Mouse (Mus musculus): Measurements from ENCODE around the gene Srxn1. TPM values are rescaled to one million over a fixed set of nuclear protein-coding genes. Genes with fewer than 3 reads are reported as not detected.

The Srxn1 gene
- polyA plus RNA-seq, 1 experiment from 2014 or later: 11.0 TPM

DNA sequence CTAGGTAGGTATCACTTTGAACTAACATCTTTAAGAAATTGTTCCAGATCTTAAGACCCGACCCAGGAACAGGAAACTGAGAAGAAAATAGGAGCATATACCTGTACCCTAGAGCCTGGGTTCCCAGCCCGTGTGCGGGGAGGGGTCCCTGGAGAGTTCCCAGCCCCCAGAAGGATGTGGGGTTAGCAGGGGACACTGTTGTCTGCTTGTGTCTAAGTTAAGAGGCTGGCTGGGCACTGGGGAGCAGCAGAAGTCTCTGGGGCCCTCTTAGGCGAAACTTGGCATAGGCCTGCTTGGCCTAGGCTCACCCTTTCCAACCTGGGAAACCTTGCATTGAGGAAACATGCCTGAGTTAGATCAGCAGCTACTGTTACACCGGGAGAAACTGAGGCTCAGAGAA, 39.2 kb downstream of the Srxn1 start:
- H3K4me3 ChIP-seq (replicated peaks): no peak overlapping the region; the same call in 1 of the 2 replicates
- H3K9ac ChIP-seq: no peak overlapping the region
- H3K27ac ChIP-seq (replicated peaks): no peak overlapping the region
- peak overlapping the region; percentile 93; the same call in 1 of the 2 replicates for H3K4me2 ChIP-seq (replicated peaks)
- no peaks in the 10 kb centered on the region for H3K36me3 ChIP-seq
- WGBS: 64% methylated on average over 5 of the region's 5 CpGs
- H3K9me3 ChIP-seq (replicated peaks): no peaks in the 10 kb centered on the region
- no peak for ATAC-seq (ENCODE audit: insufficient number of reproducible peaks, low FRiP score, low TSS enrichment, low read depth)
- H3K4me1 ChIP-seq: peaks cover 28% of the 10 kb centered on the region
- peaks cover 66% of the 10 kb centered on the region for H3K27me3 ChIP-seq

DNA sequence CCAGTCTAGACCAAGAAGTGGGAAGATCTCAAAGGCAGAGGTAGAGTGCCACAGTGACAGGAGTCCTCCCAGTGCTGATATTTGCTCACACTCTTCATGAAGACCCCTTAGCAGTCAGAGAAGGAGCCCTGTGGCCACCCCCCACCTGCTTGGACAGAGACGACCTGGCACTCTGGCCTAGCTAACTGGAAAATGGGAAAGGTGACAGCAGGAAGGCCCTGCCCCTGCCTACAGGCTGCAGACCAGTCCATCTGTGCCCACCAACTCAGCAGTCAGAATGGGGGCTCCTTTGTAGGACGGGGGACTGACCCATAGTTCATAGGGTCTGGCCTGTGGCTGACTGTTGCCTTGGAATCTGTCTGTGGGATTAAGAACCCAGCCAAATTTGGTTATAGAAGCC, 40.4 kb downstream of the Srxn1 start:
- 69% methylated on average over 2 of the region's 2 CpGs for WGBS

DNA sequence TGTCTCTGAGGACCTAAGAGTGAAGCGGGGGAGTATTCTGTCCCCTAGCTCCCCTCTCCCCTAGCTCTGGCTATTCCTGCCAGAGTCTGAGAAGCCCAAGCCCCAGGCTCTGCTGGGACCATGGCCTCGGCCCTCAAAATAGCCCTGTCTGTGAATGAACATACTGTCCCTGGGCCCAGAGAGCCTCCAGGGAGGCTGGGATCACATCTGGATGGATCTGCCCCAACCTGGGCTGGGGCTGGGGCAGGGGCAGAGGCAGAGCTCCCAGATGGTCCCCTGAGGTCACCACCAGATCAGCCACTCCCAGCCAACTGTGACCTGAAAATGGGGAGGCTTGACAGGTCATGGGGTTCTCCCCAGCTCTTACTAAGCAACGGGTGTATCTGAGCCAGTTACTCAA, 41.8 kb downstream of the Srxn1 start:
- Histone ChIP-seq H3K4me3 (replicated peaks) (no peak overlapping the region), H3K36me3 (no peaks in the 10 kb centered on the region), H3K9me3 (replicated peaks) (no peaks in the 10 kb centered on the region), H3K9ac (no peak overlapping the region), H3K4me2 (replicated peaks) (no peak overlapping the region), H3K27ac (replicated peaks) (no peak overlapping the region), H3K4me1 (peaks cover 22% of the 10 kb centered on the region), H3K27me3 (peaks cover 48% of the 10 kb centered on the region)
- WGBS: 51% methylated on average over 3 of the region's 3 CpGs
- no peak; the same call in 1 of the 2 replicates for ATAC-seq (ENCODE audit: insufficient number of reproducible peaks, low FRiP score, low TSS enrichment, low read depth)

More for the DNA sequence above, 40.4 kb downstream of the Srxn1 start:
- H3K4me1 ChIP-seq: peaks cover 28% of the 10 kb centered on the region
- no peaks in the 10 kb centered on the region for H3K36me3 ChIP-seq
- H3K4me3 ChIP-seq (replicated peaks): no peak overlapping the region
- no peaks in the 10 kb centered on the region for H3K9me3 ChIP-seq (replicated peaks)
- peaks cover 60% of the 10 kb centered on the region for H3K27me3 ChIP-seq
- no peak for ATAC-seq (ENCODE audit: insufficient number of reproducible peaks, low FRiP score, low TSS enrichment, low read depth)
- H3K4me2 ChIP-seq (replicated peaks): no peak overlapping the region
- no peak overlapping the region for H3K27ac ChIP-seq (replicated peaks)
- H3K9ac ChIP-seq: no peak overlapping the region

DNA sequence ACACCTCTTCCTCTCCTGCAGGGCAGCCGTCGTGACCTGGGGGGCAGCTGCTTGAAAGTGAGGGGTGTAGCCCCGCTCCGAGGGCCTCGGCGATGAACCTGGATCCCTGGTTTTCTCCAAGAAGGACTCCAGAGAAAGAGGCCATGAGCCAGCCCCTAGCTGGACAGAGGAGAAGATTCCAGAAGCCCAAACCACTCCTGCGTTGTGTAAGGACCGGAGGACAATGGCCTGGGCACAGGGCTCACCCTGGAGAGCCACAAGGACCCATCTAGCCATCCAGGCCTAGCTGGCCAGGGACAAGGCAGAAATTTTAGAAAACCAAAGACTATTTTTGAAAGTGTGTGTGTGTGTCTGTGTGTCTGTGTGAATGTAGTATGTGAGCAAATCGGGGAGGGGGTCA, 43.4 kb downstream of the Srxn1 start:
- Histone ChIP-seq H3K4me1 (peaks cover 6% of the 10 kb centered on the region), H3K4me3 (replicated peaks) (no peak overlapping the region), H3K36me3 (no peaks in the 10 kb centered on the region), H3K9ac (no peak overlapping the region), H3K4me2 (replicated peaks) (no peak overlapping the region), H3K27me3 (peaks cover 34% of the 10 kb centered on the region), H3K27ac (replicated peaks) (no peak overlapping the region), H3K9me3 (replicated peaks) (no peaks in the 10 kb centered on the region)
- ATAC-seq (ENCODE audit: insufficient number of reproducible peaks, low FRiP score, low TSS enrichment, low read depth): no peak
- WGBS: 89% methylated on average over 9 of the region's 9 CpGs

DNA sequence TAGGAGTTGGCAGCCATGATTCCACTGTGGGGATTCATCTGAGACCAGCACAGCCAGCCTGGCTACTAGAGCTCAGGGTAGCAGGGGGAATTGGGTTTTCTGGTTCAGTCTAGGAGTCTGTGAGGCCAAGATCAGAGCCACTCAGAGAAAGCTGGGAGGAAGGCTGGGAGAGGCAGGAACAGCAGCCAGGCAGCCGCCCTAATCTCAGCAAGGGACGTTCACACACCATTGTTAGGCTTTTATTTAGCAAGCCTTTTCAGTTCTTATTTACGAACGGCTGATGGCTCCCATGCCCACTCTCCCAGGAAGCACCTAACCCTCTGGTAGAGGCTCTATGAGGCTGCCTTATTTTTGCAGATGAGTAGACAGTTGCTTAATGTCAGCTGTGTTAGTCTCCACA, 44.6 kb downstream of the Srxn1 start:
- H3K27ac ChIP-seq (replicated peaks): no peak overlapping the region
- ATAC-seq (ENCODE audit: insufficient number of reproducible peaks, low FRiP score, low TSS enrichment, low read depth): no peak
- no peaks in the 10 kb centered on the region for H3K9me3 ChIP-seq (replicated peaks)

DNA sequence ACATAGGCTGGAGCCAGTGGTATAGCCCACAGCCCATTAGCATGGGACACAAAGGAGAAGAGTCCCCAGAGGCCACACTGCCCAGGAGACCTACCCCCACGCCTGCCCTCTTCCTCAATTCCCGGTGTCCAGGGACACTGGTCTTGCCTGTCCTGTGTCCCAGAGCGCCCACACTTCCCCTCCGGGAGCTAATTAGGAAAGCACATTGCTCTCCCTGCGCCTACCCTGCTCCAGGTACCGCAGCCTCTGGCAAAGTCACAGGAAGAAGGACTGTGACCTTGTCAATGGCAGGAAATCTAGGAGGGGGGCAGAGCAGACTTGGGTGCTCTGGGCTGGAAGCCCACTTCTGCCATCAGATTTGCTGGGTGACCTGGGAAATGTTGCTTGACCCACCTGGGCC, 45.1 kb downstream of the Srxn1 start:
- WGBS: 66% methylated on average over 6 of the region's 6 CpGs

More for the DNA sequence above, 44.6 kb downstream of the Srxn1 start:
- Histone ChIP-seq H3K4me1 (no peaks in the 10 kb centered on the region), H3K27me3 (peaks cover 22% of the 10 kb centered on the region), H3K4me3 (replicated peaks) (no peak overlapping the region), H3K9ac (no peak overlapping the region), H3K36me3 (no peaks in the 10 kb centered on the region), H3K4me2 (replicated peaks) (no peak overlapping the region)
- 61% methylated on average over 4 of the region's 4 CpGs for WGBS

DNA sequence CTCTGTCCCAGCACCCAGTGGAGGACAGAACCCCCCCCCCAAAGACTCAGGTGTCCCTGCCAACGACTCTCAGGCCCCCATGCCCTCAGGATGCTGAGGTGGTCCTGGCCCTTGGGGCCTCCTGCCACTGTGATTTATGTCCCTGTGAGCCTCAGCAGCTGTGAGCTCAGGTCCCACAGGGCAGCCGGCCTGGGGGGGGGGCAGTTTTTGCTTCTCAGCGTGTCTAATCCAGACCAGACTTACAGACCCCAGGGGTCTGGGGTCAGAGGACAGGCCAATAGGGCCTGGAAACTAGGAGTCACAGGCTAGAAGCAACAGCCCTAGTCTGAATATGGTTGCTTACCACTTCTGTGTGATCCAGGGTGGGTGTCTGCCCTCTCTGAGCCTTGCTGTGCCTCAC, 48.0 kb downstream of the Srxn1 start:
- ATAC-seq (ENCODE audit: insufficient number of reproducible peaks, low FRiP score, low TSS enrichment, low read depth): no peak
- Histone ChIP-seq H3K36me3 (no peaks in the 10 kb centered on the region), H3K27me3 (no peaks in the 10 kb centered on the region), H3K4me1 (no peaks in the 10 kb centered on the region), H3K4me2 (replicated peaks) (no peak overlapping the region), H3K9ac (no peak overlapping the region), H3K9me3 (replicated peaks) (no peaks in the 10 kb centered on the region), H3K4me3 (replicated peaks) (no peak overlapping the region), H3K27ac (replicated peaks) (no peak overlapping the region)
- WGBS: 23% methylated on average over 3 of the region's 3 CpGs

More for the DNA sequence above, 45.1 kb downstream of the Srxn1 start:
- Histone ChIP-seq H3K9me3 (replicated peaks) (no peaks in the 10 kb centered on the region), H3K27me3 (peaks cover 17% of the 10 kb centered on the region), H3K9ac (no peak overlapping the region), H3K4me1 (no peaks in the 10 kb centered on the region), H3K27ac (replicated peaks) (no peak overlapping the region), H3K36me3 (no peaks in the 10 kb centered on the region), H3K4me2 (replicated peaks) (no peak overlapping the region), H3K4me3 (replicated peaks) (no peak overlapping the region)
- no peak for ATAC-seq (ENCODE audit: insufficient number of reproducible peaks, low FRiP score, low TSS enrichment, low read depth)

DNA sequence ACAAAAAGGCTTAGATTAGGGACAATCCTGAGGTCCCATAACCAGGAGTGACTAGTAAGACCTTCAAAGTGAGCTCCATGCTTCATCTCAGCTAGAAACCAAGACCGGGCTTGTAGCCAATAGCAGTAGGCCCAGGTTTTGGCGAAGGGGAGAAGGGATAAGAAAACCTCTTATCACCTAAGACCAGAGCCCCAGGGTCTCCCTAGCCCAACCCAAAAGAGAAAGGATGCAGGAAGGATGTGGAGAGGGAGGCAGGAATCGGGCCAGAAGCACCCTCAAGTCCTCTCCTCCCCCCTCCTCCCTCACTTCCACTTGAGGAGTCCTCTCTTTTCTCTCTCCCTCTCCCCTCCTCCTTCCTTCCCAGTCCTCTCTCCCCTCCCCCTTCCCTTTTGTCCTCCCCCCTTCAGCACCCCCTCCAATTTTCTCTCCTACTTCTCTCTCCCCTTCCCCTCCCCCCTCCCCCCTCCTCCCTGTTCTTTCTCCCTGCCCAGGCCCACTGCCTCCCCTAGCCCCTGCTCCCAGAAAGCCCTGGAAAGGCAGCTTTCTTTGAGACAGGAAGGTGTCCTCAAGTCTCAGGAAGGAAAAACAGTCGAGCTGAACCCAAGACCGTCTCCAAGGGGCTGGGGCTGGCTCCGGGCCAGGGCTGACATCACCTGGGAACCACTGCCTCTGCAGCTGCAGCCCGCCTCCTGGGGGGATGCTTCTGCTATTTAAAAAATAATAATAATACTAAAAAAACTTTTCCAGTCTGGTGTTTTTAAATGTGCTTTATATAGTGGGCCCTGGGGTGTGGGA, 50.3 kb downstream of the Srxn1 start:
- Histone ChIP-seq H3K9ac (no peak overlapping the region), H3K27ac (replicated peaks) (no peak overlapping the region)

DNA sequence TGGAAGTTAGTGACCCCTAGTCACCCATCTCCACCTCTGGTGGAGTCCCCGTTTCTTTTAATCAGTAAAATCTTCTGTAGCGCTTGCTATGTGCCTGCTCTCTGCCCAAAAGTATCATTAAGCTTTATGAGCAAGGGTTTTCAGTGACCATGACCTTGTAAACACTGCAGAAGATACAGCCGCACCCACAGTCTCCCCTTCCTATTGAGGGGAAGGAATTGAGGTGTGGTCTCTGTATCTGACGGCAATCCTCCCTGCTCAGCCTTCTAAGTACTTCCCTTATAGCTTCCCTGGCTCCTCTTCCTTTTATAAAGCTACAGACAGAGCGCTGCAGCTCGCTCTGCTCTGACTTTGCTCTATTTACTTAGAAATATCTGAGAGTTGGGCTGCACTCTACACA, 51.2 kb downstream of the Srxn1 start:
- Histone ChIP-seq H3K4me3 (replicated peaks) (no peak overlapping the region), H3K9me3 (replicated peaks) (no peaks in the 10 kb centered on the region), H3K36me3 (no peaks in the 10 kb centered on the region), H3K27ac (replicated peaks) (no peak overlapping the region), H3K4me2 (replicated peaks) (no peak overlapping the region), H3K27me3 (no peaks in the 10 kb centered on the region), H3K9ac (no peak overlapping the region), H3K4me1 (no peaks in the 10 kb centered on the region)
- no peak for ATAC-seq (ENCODE audit: insufficient number of reproducible peaks, low FRiP score, low TSS enrichment, low read depth)
- 83% methylated on average over 6 of the region's 6 CpGs for WGBS

More for the DNA sequence above, 50.3 kb downstream of the Srxn1 start:
- 46% methylated on average over 7 of the region's 7 CpGs for WGBS
- H3K36me3 ChIP-seq: no peaks in the 10 kb centered on the region
- no peak overlapping the region for H3K4me3 ChIP-seq (replicated peaks)
- no peak overlapping the region for H3K4me2 ChIP-seq (replicated peaks)
- no peaks in the 10 kb centered on the region for H3K9me3 ChIP-seq (replicated peaks)
- H3K4me1 ChIP-seq: no peaks in the 10 kb centered on the region
- H3K27me3 ChIP-seq: no peaks in the 10 kb centered on the region
- peak; percentile 57; the same call in 1 of the 2 replicates for ATAC-seq (ENCODE audit: insufficient number of reproducible peaks, low FRiP score, low TSS enrichment, low read depth)

DNA sequence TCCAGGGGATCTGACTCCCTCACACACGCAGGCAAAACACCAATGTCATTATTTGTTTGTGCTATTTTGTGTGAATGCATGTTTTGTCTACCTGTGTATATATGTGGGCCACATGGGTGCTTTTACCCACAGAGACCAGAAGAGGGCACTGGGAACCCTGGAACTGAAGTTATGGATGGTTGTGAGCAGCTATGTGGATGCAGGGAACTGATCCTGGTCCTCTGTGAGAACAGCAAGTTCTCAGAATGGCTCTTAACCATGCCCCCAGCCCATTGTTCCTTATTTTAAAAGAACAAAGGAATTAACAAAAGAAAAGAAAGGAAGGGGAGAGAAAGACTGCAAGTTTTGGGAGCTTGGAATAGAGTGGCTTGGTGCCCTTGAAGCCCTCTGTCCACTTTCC, 54.2 kb downstream of the Srxn1 start:
- no peak overlapping the region for H3K4me3 ChIP-seq (replicated peaks)
- H3K4me1 ChIP-seq: no peaks in the 10 kb centered on the region
- no peak overlapping the region for H3K9ac ChIP-seq
- no peak overlapping the region for H3K4me2 ChIP-seq (replicated peaks)
- H3K9me3 ChIP-seq (replicated peaks): no peaks in the 10 kb centered on the region
- no peaks in the 10 kb centered on the region for H3K36me3 ChIP-seq
- no peaks in the 10 kb centered on the region for H3K27me3 ChIP-seq
- 76% methylated on average over 1 of the region's 1 CpGs for WGBS
- ATAC-seq (ENCODE audit: insufficient number of reproducible peaks, low FRiP score, low TSS enrichment, low read depth): no peak
- H3K27ac ChIP-seq (replicated peaks): no peak overlapping the region
